Mouse (Mus musculus) adrenal gland, postnatal 4 days (tissue): ENCODE results near the gene S100a7a. TPM values are rescaled to one million over a fixed set of nuclear protein-coding genes. Genes with fewer than 3 reads are reported as not detected.

Experiments used
- DNase-seq, 2 experiments: peaks; one replicate each; pipeline ENCODE4 v3.0.0; 2021 to 2022; ENCODE audit warnings: low spot score in 2 of 2, mixed read lengths in 2 of 2
- long read RNA-seq, 2 experiments: library from polyadenylated mRNA; stranded (forward); transcript quantifications; one replicate each; pipeline ENCODE4 v2.0.0; 2021
- total RNA-seq, 2 experiments: library from RNA; stranded (reverse); gene quantifications; 2 replicates each; pipeline ENCODE4 v1.2.3; 2021

Gene S100a7a
- total RNA-seq = not detected
- long read RNA-seq, experiment 1 = 0 reads
- long read RNA-seq, experiment 2 = 0 reads

DNA sequence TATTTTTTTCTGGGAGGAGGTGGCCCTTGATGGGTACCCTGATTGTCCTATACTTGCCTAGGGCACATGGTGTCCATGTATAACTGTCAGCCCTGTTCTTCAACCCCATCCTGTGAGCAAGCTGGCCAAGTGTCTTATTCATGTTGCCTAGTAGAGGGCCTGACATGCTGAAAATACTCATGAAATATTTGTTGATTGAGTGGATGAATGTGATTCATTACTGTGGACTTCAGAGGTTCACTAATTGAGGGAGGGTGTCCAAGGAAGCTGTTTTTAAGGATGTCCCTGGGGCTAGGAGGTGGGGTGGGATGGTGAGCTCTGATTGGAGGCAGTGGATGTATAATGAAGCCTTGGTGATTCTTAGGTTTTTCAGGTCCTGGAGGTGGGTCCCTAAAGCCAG lies at the start of gene S100a7a:
Gene S100a7a (plus strand): TSS at position 301 of the 400 bp plus-strand sequence.
- no peak for DNase-seq

DNA sequence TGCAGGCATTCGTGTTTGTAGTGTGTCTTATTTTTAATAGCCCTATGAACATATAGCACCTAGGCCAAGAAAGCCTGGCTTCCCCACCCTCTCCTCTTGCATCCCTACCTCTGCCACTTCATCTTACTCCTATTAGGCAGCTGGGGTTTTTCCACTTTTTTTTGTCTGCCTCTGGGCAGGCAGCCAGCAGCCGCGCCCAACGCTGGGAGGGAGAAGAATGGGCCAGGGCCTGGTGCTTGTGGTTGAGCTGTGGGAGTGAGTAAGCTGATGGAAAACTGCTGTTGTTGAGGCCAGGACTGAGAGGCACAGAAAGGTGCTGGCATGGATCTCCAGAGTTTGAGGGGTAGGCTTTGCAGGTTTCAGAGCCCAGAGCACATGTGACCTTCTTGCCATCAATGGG lies 49.4 kb upstream of the S100a7a start:
- DNase-seq = peak in 1 of 2 experiments; percentile 46

DNA sequence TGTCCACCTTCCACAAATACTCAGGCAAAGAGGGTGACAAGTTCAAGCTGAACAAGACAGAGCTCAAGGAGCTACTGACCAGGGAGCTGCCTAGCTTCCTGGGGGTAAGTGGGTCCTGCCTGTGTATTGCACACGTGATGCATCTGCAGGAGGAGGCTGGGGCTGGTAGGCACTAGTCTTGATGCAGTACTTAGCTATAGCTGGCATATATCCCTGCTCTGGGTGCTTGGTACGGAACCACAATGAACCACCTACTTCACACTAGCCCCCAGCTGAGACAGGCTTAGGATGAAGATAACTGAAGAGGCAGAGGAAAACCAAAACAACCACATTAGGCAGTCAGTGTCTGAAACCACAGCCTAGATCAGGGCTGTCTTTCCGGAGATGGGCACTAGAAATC lies 48.8 kb upstream of the S100a7a start:
- DNase-seq = no peak

DNA sequence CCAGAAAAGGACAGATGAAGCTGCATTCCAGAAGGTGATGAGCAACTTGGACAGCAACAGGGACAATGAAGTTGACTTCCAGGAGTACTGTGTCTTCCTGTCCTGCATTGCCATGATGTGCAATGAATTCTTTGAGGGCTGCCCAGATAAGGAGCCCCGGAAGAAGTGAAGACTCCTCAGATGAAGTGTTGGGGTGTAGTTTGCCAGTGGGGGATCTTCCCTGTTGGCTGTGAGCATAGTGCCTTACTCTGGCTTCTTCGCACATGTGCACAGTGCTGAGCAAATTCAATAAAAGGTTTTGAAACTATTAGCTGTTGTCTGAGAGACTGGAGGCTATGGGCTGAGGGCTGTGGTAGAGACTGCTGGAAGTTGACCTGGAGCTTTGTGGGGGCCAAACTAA lies 48.1 kb upstream of the S100a7a start:
- DNase-seq = no peak

DNA sequence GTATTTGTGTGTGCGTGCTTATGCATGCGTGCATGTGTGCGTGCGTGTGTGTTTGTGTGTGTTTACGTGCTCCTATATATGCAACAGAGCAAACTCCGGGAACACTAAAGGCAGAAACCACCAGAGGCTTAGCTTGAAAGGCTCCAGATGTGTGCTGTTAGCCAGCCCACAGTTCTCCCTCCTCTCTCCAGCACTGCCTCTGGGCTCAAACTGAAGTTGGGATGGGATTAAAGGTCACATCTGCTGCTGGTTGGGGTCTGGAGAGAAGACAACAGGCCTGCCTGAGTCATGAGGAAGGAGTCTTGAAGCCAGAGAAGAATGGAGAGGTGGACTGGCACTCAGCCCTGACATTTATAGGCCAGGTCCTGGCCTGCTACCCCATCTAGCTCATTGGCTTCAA lies 47.6 kb upstream of the S100a7a start:
- DNase-seq = no peak

DNA sequence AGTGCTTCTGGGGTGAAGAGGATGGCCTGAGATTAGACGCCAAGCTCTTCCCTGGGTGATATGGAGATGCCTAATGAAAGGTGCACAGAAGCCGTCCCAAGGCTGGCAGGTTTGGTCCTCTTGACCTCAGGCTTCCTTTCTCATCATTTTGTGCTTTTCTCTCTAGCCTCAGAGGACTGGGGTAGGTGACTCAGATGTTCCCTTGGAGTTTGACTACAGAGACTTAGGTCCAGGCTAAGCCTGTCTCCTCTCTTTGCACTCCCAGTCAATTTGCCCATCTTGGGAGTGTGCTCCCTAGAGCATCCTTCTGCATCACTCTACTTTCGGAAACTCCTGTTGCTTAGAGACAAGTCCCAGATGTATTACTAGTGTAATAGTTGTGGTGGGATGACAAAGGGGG lies 46.5 kb upstream of the S100a7a start:
- no peak for DNase-seq

DNA sequence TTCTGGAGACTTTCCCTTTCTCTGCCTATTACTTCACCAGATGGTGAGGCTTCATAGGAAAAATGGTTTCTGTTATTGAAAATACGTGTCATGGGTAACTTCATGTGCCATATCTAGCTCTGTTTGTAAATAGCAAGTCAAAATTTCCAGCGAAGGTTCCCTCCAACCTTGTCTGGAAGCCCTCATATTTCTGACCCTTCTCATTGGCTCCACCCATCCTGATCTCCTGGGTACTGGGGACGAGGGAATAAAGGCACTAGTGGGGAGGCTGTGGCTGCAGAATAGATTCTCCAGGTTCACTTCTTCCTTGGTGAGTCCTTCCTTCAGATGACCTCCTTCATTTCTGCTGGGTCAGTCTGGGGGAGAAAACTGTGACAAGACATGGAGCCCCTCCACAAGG lies 45.6 kb upstream of the S100a7a start, which contains the start of gene S100a5:
Gene S100a5 (plus strand): TSS at position 301 of the 400 bp plus-strand sequence.
- DNase-seq = no peak

DNA sequence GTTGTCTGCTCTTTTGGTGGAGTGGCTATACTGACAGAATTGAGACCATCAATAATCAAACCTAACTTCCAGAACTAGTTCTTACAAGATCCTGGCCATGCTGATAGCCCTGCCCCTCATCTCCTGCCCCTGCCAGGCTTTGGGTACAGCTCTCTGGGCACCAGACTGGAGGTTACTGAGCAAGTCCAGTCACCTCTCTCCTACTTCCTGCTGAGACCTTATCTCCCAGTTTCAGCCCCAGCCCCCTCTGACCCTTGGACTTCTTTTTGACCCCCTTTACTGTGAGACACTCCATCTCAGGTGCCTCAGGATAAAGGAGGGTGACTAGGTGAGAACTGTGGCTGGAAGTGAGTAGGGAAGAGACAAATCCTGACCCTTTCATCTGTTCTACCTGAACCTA lies 44.7 kb upstream of the S100a7a start:
- no peak for DNase-seq

DNA sequence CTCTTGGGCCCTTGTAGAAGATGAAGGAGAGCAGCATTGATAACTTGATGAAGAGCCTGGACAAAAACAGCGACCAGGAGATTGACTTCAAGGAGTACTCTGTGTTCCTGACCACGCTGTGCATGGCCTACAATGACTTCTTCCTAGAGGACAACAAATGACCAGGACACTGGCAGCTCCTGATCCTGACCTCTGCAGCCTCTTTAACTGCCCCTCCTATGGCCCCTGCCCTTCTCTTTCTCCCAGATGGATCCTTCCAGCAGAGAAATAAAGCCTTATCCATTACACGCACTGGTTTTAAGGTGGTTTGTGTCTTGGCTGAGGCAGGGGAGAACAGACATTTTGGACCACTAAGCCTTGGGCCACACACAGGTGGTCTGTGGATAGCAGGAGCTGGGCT lies 42.3 kb upstream of the S100a7a start:
- no peak for DNase-seq

DNA sequence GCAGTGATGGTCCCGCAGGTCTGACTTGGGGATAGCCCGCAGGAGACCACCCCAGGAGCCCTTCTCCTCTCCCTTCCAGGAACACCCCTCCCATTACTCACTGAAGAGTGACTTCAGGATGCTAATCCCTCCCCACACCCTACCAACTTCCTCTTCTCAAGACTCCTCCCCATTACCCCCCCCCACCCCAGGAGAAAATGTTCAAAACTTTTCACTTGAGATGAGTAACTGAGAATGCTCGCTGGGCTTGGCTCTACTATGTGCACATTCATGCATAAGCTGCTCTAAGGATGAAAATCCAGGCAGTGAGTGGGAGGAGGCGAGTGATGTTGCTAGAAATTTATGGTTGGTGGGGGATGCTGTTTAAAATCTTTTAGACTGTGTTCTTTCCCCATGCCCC lies 41.8 kb upstream of the S100a7a start:
- no peak for DNase-seq

DNA sequence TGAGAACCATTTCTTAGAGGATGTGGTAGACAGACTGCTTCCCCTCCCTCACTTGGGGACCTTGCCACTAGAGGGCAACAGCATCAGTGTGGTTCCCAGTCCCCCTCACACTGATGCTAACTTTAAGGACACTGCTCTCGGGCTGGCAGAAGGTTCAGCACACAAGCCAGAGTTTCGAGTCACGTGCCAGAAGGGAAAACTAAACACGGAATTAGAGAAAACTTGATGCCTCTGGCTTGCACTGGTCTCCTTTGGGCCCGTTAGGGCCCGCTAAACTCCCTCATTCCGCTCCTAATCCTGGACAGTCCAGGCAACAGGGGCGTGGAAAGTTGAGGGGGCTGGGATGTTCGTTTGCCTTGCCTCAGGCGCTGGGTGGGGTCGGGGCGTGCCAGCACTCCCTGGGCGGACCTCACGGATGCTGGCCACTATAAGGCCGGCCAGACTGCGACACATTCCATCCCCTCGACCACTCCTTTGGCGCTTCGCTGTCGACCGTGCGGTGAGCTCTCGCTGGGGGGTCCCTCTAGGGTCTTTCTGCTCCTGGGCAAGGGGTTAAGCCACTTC lies 41.0 kb upstream of the S100a7a start, which contains the start of gene S100a6:
Gene S100a6 (plus strand): TSS at position 155 of the 564 bp plus-strand sequence.
- DNase-seq = no peak

DNA sequence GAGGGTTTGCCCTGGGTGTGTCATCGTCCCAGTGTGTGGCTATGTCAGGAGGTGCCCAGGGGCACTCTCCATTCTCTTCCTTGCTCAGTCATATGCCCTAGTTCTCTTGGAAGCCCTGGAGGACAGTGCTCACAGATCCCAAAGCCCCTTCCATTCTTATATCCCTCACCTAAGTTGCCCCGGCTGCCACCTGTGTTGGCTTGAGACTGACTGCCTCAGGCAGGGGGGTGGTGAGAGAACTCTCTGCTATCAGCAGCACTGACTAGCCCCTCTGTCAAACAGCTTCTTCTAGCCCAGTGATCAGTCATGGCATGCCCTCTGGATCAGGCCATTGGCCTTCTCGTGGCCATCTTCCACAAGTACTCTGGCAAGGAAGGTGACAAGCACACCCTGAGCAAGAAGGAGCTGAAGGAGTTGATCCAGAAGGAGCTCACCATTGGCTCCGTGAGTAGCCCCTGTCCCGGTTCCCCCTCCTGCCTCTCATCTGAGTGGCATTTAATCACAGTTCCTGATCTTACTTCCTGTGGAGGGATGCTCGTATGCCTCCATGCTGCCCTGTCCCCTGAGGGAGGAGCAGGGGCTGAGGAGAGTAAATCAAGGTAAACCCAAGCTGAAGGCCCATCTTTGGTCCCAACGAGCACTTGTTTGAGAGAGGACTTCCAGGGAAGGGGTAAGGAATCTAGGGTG lies 40.2 kb upstream of the S100a7a start:
- no peak for DNase-seq

DNA sequence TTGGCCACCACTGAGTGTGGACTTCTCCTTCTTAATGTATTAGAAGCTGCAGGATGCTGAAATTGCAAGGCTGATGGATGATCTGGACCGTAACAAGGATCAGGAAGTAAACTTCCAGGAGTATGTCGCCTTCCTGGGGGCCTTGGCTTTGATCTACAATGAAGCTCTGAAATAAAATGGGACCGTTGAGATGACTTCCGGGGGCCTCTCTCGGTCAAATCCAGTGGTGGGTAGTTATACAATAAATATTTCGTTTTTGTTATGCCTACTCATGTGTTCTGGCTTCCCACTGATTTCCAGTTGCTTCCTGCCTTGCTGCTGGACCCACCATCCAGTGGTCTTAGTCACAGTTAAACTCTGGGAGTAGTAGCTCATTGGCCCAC lies 39.7 kb upstream of the S100a7a start:
- no peak for DNase-seq

DNA sequence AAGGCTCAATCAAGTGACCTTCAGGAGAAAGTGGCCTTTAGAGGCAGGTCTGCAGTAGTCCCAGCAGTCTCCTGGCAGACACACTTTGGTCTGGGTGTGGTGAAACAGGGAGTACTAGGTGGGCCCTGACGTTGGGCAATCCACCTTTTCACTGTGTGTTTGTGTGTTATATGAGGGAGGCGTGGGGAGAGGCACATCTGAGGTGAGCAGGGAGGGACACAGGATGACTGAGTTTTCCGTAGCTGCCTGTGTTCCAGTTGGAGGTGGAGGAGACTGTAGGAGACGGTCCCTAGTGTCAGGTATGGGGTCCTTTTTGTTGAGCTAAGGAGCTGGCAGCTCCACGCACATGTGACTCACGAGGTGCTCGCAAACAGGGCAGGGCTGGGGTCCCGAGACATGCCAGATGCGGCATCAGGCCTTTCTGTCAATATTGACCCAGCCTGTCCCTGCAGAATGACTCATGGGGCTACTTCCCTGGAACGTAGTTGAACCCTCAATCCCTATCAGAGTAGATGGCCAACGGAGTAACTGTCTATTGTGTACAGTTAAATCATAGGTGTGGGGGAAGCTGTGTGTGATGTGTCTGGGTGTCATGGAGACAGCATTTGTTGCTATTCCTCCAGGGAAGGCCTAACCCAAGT lies 39.1 kb upstream of the S100a7a start:
- no peak for DNase-seq

DNA sequence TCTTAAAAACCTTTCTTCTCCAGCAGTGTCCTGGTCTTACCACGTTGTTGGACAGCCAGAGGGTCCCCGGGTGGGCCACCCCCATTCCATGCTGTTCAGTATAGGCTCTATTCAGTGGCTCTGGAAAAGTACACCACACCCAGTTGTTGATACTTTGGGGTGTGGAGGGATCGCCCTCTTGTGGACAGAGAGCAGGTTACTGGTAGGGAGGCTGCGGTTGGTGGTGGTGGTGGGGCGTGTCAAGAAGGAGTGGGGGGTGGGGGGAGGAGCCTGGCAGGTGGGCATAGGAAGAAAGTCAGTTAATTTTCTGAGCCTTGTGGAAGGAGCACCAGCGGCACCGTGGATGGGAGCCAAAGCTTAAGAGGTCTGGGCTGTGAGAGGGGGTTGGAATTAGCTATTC lies 38.4 kb upstream of the S100a7a start:
- DNase-seq = peak; percentile 19 to 59

DNA sequence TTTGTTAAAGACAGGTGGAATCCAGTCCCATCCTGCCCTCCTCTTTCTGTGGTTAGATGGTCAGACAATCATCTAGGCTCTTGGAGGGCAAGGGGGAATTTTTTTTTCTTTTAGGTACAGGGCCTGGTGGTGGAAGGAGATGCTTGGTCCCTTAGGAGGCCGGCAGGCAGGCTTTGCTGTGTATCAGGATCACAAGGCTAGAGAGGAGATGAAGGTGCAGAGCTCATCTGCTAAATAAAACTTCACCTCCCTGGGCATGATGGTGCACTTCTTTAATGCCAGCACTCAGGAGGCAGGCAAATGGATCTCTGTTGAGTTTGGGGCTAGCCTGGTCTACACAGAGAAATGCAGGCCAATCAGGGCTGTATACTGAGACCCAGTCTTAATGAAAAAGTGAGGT lies 37.9 kb upstream of the S100a7a start:
- DNase-seq = no peak

DNA sequence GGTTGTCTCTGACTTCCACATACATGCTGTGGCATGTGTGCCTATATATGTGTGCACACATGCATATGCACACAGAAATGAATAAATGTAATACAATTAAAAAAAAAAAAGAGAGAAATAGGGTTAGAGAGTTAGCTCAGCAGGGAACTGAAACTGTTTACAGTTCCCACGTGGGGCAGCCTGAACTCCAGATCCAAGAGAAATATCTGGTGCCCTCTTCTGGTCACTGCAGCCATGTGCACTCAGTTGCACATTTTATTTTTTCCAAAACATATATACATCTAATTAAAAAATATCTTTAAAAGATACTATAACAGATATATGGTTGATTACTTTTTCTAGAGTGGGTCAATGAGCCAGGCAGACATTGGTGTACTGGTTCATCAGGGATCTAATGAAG lies 36.2 kb upstream of the S100a7a start:
- DNase-seq = no peak

DNA sequence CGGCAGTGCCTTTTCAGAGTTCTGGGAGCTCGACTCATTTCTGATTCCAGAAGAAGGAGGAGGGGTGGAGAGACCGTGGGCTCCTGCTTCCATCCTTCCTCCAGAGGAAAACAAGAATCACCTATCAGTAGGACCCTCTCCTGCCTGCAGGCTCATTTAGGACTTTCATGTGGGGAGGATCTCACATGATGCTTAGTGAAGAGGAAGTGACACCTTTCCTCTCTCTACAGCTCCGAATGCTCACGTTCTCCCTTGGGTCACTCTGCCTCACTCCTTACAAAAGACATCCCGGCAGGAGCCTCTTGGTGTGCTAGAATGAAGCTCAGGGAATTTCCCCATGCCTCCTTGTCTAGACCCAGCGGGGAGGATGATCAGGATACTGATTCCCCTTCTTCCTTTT lies 32.3 kb upstream of the S100a7a start:
- no peak for DNase-seq

DNA sequence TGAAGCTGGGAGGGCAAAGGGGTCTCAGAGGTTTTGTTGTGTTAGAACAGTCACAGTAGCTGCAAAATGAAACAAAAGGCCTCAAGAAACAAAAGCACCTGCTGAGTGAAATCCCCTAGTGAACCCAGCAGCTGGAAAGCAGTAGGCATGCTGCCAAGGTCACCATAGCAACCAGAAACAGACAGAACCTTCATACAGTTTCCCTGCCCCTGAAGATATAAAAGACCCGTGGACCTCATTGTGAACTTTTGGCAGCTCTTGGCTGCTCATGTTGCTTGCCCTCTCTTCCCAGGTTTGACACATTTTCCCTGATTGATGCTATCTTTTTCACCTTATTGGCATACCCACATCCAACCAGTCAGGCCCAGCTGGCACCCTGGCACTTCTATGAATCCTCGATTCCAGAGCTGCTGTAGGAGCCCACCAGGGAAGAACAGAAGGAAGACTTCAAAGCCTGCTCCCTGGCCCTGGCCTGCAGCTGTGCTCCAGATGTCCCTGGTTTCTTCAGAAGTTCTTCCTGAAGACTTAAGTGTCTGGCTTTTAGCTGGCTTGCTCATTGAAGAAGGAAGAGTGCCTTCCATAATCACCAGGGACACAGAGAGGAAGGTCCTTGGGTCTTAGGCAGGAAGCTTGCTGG lies 30.3 kb upstream of the S100a7a start:
- DNase-seq = peak; percentile 32 to 43

DNA sequence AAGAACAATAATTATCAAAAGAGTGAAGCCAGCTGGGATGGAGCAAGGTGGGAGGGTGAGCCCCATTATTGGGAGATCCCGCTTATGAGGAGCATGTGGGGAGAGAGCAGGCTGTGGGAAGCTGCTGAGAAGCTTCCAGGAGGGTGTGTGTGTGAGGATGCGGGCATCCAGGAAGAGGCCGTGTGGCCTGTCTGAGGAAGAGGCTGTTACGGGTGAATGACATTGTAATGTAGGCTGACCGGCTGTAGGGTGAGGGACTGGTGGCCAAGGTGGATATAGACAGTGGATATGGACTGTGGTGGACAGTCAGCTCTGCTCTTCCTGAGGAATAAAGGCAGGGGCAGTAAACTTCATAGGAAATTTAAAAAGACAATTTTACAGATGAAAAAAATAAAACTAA lies 28.3 kb upstream of the S100a7a start:
- DNase-seq = no peak

DNA sequence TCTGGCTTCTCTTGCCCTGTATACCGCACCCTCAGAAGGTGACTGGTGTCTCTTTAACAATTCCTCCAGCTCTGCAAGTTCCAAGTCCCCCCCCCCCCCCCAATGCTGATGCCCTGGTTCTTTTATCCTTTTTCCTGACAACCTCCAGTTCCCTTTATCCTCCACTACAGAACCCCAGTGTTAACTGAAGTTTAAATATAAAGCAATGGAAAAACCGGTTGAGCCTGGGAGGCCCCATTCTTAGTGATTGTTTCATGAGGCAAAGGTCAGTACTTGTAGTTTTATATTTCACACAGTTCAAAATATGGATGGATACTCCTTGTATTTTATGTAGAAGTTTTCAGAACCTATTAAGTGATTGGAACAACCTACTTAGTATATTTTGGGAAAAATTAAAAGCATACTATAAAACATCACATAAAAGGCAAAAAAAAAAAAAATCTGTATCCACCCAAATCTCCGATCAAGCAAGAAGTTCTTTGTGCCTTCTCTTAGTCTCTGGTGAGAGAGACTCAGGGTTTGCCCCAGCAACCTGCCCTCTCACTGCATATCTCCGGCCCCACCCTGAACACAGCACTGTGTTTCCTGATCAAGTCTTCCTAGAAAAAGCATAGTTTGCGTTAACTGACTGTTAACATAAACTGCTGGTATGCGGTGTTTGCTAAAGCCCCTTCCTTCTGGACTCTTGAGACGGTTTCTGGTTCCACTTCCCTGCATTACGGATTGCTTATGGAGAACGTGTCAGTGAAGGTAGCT lies 27.4 kb upstream of the S100a7a start:
- no peak for DNase-seq
